Mouse (Mus musculus) E14TG2a.4 (cell line): Measurements from ENCODE around the gene Chgb.

Source experiments
- CTCF ChIP-seq: conservative IDR thresholded peaks from 2 replicates; pipeline ENCODE4 v1.5.1; 2014; ENCODE audit warnings: low read length
- NANOG ChIP-seq: IDR thresholded peaks from 2 replicates; pipeline ENCODE4 v1.6.1; 2014; ENCODE audit warnings: borderline replicate concordance, low read length, mixed read lengths
- POU5F1 ChIP-seq: IDR thresholded peaks from 2 replicates; pipeline ENCODE4 v1.6.1; 2014; ENCODE audit warnings: low read length, borderline replicate concordance

- TF ChIP-seq CTCF: no peak
- TF ChIP-seq POU5F1: no peak
- TF ChIP-seq NANOG: no peak
These were observed 12.5 kb downstream of the Chgb start for GRCm38 (mm10) chr2:132793441-132794203.
